Mouse (Mus musculus) neural tube, embryonic 11.5 days (tissue): ENCODE results near the gene Prdm16. TPM values are rescaled to one million over a fixed set of nuclear protein-coding genes. Genes with fewer than 3 reads are reported as not detected.

ENCODE experiments used
- ATAC-seq: fragments of 200-750 bp; cut with Nextera tagmentation; 2 replicates; pipeline ENCODE4 v1.8.0; 2017; ENCODE audit warnings: moderate number of reproducible peaks, mild to moderate bottlenecking, moderate TSS enrichment, moderate library complexity; ENCODE audit not compliant: insufficient read depth, low FRiP score, low TSS enrichment
- DNase-seq: peaks from one replicate; pipeline ENCODE4 v3.0.0-alpha.2; 2015; ENCODE audit warnings: low spot score
- H3K27ac ChIP-seq: fragments of 300-500 bp; sonication (generic); 2 replicates; pipeline ENCODE4 v1.5.1; 2014; ENCODE audit warnings: low read depth, mild to moderate bottlenecking, low read length
- H3K27me3 ChIP-seq: fragments of 300-500 bp; sonication (generic); 2 replicates; pipeline ENCODE4 v1.6.1; 2014; ENCODE audit warnings: mild to moderate bottlenecking, low read length, mixed read lengths; ENCODE audit not compliant: control insufficient read depth, insufficient read depth
- H3K36me3 ChIP-seq: fragments of 300-500 bp; sonication (generic); 2 replicates; pipeline ENCODE4 v1.6.1; 2014; ENCODE audit warnings: mild to moderate bottlenecking, low read length, moderate library complexity, mixed read lengths; ENCODE audit not compliant: control insufficient read depth, insufficient read depth
- H3K4me1 ChIP-seq: fragments of 300-500 bp; sonication (generic); 2 replicates; pipeline ENCODE4 v1.6.1; 2014; ENCODE audit warnings: low read length, mixed read lengths; ENCODE audit not compliant: control insufficient read depth, insufficient read depth
- H3K4me2 ChIP-seq: fragments of 300-500 bp; sonication (generic); 2 replicates; pipeline ENCODE4 v1.6.1; 2014; ENCODE audit warnings: low read depth, mild to moderate bottlenecking, moderate library complexity
- H3K4me3 ChIP-seq: fragments of 300-500 bp; sonication (generic); 2 replicates; pipeline ENCODE4 v1.5.1; 2014; ENCODE audit warnings: low read depth, low read length
- H3K9ac ChIP-seq: fragments of 300-500 bp; sonication (generic); 2 replicates; pipeline ENCODE4 v1.6.1; 2014; ENCODE audit warnings: mild to moderate bottlenecking, low read length
- H3K9me3 ChIP-seq: fragments of 300-500 bp; sonication (generic); 2 replicates; pipeline ENCODE4 v1.6.1; 2016; ENCODE audit warnings: low read length; ENCODE audit not compliant: control insufficient read depth
- WGBS: fragments of 180-500 bp; shearing (Covaris S2); extraction: QIAGEN DNeasy Blood & Tissue Kit; methylation state at CpG from one replicate; pipeline ENCODE4 v1.1.7; 2014; 5-methylcytosine and 5-hydroxymethylcytosine counted together
- polyA plus RNA-seq: library from polyadenylated mRNA; unstranded; fragments of >200 nt; fragmentation: Nextera tagmentation; extraction: Ambion mirVana; gene quantifications from 2 replicates; pipeline ENCODE4 v1.2.1, GENCODE M21; 2014

The Prdm16 gene
- polyA plus RNA-seq, 1 experiment from 2014 or later: 10.9 TPM

DNA sequence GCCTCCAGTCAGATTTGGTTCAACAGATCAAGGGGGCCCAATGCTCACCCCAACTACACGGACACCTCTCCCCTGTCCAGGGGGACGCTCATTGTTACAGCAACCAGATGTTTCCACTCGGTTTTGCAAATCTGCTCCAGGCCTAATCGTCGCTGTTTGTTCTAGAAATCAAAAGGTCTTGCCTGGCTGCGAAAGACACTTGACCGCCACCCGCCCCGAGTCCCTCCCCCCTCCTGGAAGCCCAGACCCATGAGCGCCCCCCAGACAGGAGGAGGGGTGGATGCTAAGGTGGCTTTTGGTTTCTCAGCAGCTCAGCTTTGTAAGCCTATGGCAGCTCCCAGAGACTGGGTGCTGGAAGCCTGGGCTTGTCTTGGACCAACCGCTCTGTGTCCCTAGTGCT, 68.7 kb downstream of the Prdm16 start:
- no peak for ATAC-seq
- Histone ChIP-seq H3K27me3 (0 out of 2 replicates have a peak, but pooled peaks cover 2% of the 10 kb centered on the region), H3K27ac (no peak overlapping the region), H3K36me3 (no peaks in the 10 kb centered on the region), H3K9me3 (no peaks in the 10 kb centered on the region), H3K4me1 (peaks cover 40% of the 10 kb centered on the region), H3K9ac (no peak overlapping the region), H3K4me2 (no peak overlapping the region), H3K4me3 (no peak overlapping the region)
- WGBS: 34% methylated on average over 11 of the region's 11 CpGs
- DNase-seq: no peak

DNA sequence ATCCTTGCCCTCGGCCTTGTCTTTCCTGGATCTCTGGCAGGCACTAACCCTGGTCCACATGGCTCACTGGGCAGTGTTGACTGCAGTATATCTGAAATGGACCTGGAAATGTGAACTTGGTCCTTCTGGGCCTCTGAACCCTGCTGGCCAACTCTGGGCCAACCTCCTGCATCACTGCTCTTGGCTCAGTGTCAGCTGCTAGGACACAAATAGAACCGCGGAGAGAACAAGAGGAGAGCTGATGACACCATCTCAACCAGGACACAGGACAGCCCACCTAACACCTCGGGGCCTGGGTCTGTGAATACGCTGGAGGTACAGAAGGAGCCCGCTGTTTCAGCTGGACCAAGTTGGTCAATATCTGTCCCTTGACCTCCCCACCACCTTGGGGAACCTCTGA, 73.5 kb downstream of the Prdm16 start:
- Histone ChIP-seq H3K27ac (no peak overlapping the region), H3K4me3 (no peak overlapping the region), H3K9me3 (no peaks in the 10 kb centered on the region), H3K9ac (no peak overlapping the region), H3K36me3 (no peaks in the 10 kb centered on the region), H3K4me1 (peaks cover 7% of the 10 kb centered on the region), H3K27me3 (0 out of 2 replicates have a peak, but pooled peaks cover 2% of the 10 kb centered on the region), H3K4me2 (no peak overlapping the region)
- DNase-seq (no peak), ATAC-seq (no peak)
- WGBS: 90% methylated on average over 6 of the region's 6 CpGs

DNA sequence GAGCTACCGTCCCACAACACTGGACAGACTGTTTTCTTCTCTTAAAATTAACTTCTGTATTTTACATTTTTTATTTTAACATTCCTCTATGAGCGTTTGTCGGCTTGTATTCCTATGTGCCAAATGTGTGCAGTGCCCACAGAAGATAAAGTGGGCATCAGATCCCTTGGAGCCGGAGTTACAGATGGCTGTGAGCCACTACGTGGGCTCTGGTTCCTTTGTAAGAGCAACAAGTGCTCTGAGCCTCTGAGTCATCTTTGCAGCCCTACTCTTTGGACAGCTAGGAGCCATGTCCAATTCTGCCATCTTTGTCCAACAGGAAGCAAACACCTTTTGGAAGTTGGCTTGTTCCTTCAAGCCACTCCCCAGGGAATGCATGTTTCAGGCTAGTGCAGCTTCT, 78.6 kb downstream of the Prdm16 start:
- no peak for DNase-seq
- no peaks in the 10 kb centered on the region for H3K36me3 ChIP-seq
- WGBS: 91% methylated on average over 5 of the region's 5 CpGs
- H3K9me3 ChIP-seq: no peaks in the 10 kb centered on the region
- ATAC-seq: no peak
- H3K27me3 ChIP-seq: peaks cover 5% of the 10 kb centered on the region; the same call in 1 of the 2 replicates
- H3K4me3 ChIP-seq: no peak overlapping the region
- H3K27ac ChIP-seq: no peak overlapping the region
- H3K4me2 ChIP-seq: no peak overlapping the region
- H3K4me1 ChIP-seq: peaks cover 18% of the 10 kb centered on the region
- no peak overlapping the region for H3K9ac ChIP-seq

DNA sequence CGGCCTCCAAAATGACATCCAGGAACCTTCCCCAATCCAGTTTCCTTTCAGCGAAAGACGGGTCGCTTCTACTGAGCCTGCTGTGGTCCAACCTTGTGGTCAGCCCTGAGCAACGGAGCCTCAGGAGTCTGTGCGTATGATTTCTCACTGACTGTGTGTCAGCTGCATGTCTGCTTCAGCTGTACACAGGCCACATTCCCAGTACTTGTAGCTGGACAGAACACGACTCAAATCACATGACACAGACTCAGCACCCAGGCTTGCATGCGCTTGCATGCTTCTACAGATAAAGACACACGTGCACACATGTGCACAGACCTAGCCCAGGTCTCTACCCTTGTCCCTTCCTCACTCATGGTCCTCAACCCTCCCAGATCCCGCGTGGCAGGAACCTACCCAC, 79.5 kb downstream of the Prdm16 start:
- Histone ChIP-seq H3K9ac (no peak overlapping the region), H3K36me3 (no peaks in the 10 kb centered on the region), H3K4me2 (no peak overlapping the region), H3K4me1 (peaks cover 18% of the 10 kb centered on the region), H3K9me3 (no peaks in the 10 kb centered on the region), H3K27me3 (peaks cover 5% of the 10 kb centered on the region; the same call in 1 of the 2 replicates), H3K27ac (no peak overlapping the region), H3K4me3 (no peak overlapping the region)
- ATAC-seq: no peak
- DNase-seq: no peak
- WGBS: 90% methylated on average over 11 of the region's 11 CpGs

DNA sequence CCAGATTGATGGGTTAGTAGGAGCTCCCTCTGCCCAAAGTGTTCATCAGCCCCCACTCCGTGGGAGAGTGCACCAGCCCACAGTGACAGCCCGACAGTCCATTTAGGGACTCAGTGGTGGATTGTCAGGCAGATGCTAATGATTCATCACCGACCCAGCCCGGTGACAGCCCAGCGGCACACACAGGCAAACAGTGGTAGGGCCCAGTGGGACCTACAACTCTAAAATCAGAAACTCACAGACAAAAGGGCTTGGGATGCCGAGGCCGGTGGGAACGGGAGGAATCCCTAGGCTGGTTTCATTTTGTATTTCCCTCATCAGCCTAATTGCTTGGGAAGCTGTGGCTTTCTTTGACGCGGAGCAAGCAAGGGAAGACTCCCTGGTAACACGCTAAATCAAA, 80.3 kb downstream of the Prdm16 start:
- no peak overlapping the region for H3K4me2 ChIP-seq
- no peaks in the 10 kb centered on the region for H3K36me3 ChIP-seq
- no peak overlapping the region for H3K4me3 ChIP-seq
- WGBS: 51% methylated on average over 11 of the region's 11 CpGs
- peaks cover 7% of the 10 kb centered on the region; the same call in 1 of the 2 replicates for H3K27me3 ChIP-seq
- H3K9me3 ChIP-seq: no peaks in the 10 kb centered on the region
- H3K4me1 ChIP-seq: peaks cover 18% of the 10 kb centered on the region
- DNase-seq (no peak), ATAC-seq (no peak)
- H3K27ac ChIP-seq: no peak overlapping the region
- H3K9ac ChIP-seq: no peak overlapping the region

DNA sequence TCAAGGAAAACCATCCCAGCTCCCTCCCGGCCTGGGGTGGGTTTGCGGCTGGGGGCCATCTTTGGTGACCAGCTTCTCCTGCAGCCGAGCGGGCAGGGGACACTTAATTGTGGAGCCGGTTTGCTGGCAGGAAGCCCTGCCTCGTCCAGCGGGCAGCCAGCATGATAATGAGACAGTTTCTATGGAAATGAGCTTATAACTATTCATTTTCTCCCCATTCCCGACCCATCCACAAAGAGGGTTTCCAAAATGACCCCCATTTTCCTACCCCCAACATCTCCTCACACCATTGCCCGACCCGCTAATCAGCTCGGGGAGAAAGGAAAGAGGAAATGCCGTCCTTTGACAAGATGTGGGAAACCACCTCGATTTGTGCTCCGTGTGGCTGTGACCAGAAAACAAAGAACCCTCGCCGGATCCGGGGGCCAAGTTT, 86.7 kb downstream of the Prdm16 start:
- Histone ChIP-seq H3K4me1 (peaks cover 16% of the 10 kb centered on the region; the same call in 1 of the 2 replicates), H3K9ac (peak overlapping the region; percentile 2; the same call in 1 of the 2 replicates), H3K4me2 (peak overlapping the region; percentile 30), H3K9me3 (no peaks in the 10 kb centered on the region), H3K36me3 (no peaks in the 10 kb centered on the region), H3K27me3 (0 out of 2 replicates have a peak, but pooled peaks cover 5% of the 10 kb centered on the region), H3K27ac (0 out of 2 replicates have a peak overlapping the region, but pooled peaks have one; percentile 39), H3K4me3 (no peak overlapping the region)
- DNase-seq: peak; percentile 71
- WGBS: 24% methylated on average over 17 of the region's 17 CpGs
- peak; percentile 68 for ATAC-seq

DNA sequence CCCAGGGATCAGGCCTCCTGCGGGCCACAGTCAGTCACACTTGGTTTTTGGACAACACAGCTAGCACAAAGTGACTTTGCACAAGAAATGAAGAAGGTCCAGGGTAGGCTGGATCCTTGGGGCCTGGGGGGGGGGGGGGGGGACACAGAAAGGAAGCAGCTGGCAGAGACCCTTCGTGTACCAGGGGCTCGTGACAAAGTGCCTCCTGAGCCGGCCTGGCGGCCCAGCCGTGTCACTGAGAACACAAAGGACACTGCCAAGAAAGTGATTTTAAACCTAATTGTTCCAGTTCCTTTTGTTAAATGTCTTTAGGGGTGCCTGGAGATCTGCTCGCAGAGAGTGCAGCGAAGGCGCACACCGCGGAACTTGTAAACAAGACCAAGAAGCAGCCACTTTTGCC, 87.2 kb downstream of the Prdm16 start:
- ATAC-seq: no peak
- peak overlapping the region; percentile 2; the same call in 1 of the 2 replicates for H3K9ac ChIP-seq
- 38% methylated on average over 11 of the region's 11 CpGs for WGBS
- no peaks in the 10 kb centered on the region for H3K9me3 ChIP-seq
- no peak overlapping the region for H3K4me3 ChIP-seq
- H3K27me3 ChIP-seq: 0 out of 2 replicates have a peak, but pooled peaks cover 5% of the 10 kb centered on the region
- H3K4me2 ChIP-seq: peak overlapping the region; percentile 30
- DNase-seq: no peak
- H3K27ac ChIP-seq: 0 out of 2 replicates have a peak overlapping the region, but pooled peaks have one; percentile 39
- peaks cover 13% of the 10 kb centered on the region for H3K4me1 ChIP-seq
- H3K36me3 ChIP-seq: no peaks in the 10 kb centered on the region

DNA sequence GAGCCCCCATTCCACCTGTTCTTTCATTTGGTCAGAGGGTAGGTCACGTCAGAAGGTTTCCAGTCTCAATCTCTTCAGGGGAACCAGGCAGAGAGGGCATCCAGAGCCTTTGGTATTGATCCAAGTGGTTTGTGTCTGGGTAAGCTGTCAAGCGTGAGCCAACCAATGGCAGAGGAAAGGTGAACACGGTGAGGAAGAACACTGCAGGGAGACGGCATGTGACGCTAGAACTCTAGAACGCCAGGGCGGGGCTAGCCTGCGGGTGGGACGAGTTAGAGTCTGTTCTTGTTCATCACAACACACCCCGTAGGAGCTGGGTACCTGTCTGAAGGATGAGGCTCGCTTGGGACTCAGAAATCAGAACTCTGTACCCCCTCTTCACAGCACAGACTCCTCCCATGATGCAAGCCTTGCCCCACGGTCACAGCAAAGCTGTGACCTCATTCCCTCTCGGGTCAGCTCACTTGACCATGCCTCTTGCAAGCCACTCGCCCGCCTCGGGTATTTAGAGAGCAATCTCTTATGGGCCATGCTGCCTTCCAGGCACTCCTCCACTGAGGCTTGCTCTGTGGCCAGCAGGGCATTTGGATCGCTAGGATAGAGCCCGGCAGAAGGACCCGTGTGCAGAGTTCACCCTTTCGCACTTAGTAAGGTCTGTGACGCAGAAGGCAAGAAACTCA, 89.4 kb downstream of the Prdm16 start:
- 69% methylated on average over 21 of the region's 21 CpGs for WGBS
- Histone ChIP-seq H3K4me2 (no peak overlapping the region), H3K9ac (no peak overlapping the region), H3K9me3 (no peaks in the 10 kb centered on the region), H3K4me3 (no peak overlapping the region), H3K27ac (no peak overlapping the region), H3K27me3 (peaks cover 2% of the 10 kb centered on the region; the same call in 1 of the 2 replicates), H3K36me3 (no peaks in the 10 kb centered on the region), H3K4me1 (peaks cover 28% of the 10 kb centered on the region)
- no peak for ATAC-seq
- no peak for DNase-seq

DNA sequence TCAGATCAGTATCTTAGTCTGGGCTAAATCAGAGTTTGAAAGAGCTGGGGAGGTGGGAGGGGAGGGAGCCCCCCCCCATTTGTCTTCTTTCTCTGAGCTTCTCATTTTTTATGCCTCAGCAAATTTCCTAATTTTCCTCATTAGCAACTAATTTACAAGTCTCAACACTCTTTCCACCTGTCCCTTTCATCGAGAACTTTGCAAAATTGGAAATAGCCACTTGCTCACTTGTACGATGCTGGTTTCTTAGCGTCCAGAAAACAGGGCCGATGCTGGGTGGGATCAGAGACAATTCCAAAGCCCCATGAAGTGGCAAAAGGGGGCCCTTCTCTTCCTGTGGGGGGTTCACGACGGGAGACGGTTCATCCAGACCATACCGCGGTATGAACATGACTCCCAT, 91.4 kb downstream of the Prdm16 start:
- Histone ChIP-seq H3K36me3 (no peaks in the 10 kb centered on the region), H3K4me1 (peaks cover 40% of the 10 kb centered on the region), H3K9me3 (no peaks in the 10 kb centered on the region), H3K27me3 (peaks cover 4% of the 10 kb centered on the region; the same call in 1 of the 2 replicates), H3K4me3 (no peak overlapping the region), H3K9ac (no peak overlapping the region), H3K27ac (no peak overlapping the region), H3K4me2 (no peak overlapping the region)
- ATAC-seq (no peak), DNase-seq (no peak)
- WGBS: 78% methylated on average over 9 of the region's 9 CpGs
